Mouse (Mus musculus) heart, postnatal 10 days (tissue): ENCODE results near the gene Ivl. TPM values are rescaled to one million over a fixed set of nuclear protein-coding genes. Genes with fewer than 3 reads are reported as not detected.

ENCODE experiments used
- DNase-seq, 2 experiments: peaks; one replicate each; pipeline ENCODE4 v3.0.0; 2021
- intact Hi-C: fragments of 180-260 bp; cut with DNase I; formaldehyde crosslinking; loops from one replicate; pipeline ENCODE4 v1.15.1; 2025
- total RNA-seq, 2 experiments: library from RNA; stranded (reverse); gene quantifications; 2 replicates each; pipeline ENCODE4 v1.2.3; 2021

Gene Ivl
- total RNA-seq: not detected

- intact Hi-C loops: no loop called here
- DNase-seq: no peak
These were observed at the start of gene Ivl for GRCm38 (mm10) chr3:92573449-92574041. TSS of gene Ivl (minus strand) at chr3:92573735.

GRCm38 (mm10) chr3:92621560-92621959 is 48.0 kb upstream of the Ivl start, which contains the start of gene Lce6a:
TSS of gene Lce6a (minus strand) at chr3:92621660.
- intact Hi-C loops: no loop called here
- DNase-seq: no peak

GRCm38 (mm10) chr3:92609804-92610203 is 36.3 kb upstream of the Ivl start:
- intact Hi-C loops: no loop called here
- DNase-seq: no peak

- no peak for DNase-seq
- intact Hi-C loops: no loop called here
These were observed 33.9 kb upstream of the Ivl start, which contains the start of gene 2210017I01Rik for GRCm38 (mm10) chr3:92607392-92607791. TSS of gene 2210017I01Rik (minus strand) at chr3:92607492.

- intact Hi-C loops: loop anchor here (5.0 kb wide), 1 partner anchor 450 kb away; no protein-coding TSS in a partner anchor
- DNase-seq: no peak
These were observed 28.6 kb upstream of the Ivl start for GRCm38 (mm10) chr3:92602169-92602568.

- intact Hi-C loops: loop anchor here (5.0 kb wide), 1 partner anchor 448 kb away; no protein-coding TSS in a partner anchor
- no peak for DNase-seq
These were observed 26.9 kb upstream of the Ivl start for GRCm38 (mm10) chr3:92600456-92600855.

GRCm38 (mm10) chr3:92599973-92600372 is 26.4 kb upstream of the Ivl start:
- intact Hi-C loops: loop anchor here (5.0 kb wide), 1 partner anchor 448 kb away; no protein-coding TSS in a partner anchor
- no peak for DNase-seq

- intact Hi-C loops: no loop called here
- DNase-seq: no peak
These were observed 24.9 kb upstream of the Ivl start for GRCm38 (mm10) chr3:92598429-92598828.

- intact Hi-C loops: no loop called here
- DNase-seq: no peak
These were observed 15.3 kb upstream of the Ivl start, which contains the start of gene Smcp for GRCm38 (mm10) chr3:92588858-92589257. TSS of gene Smcp (minus strand) at chr3:92588997.

- no peak for DNase-seq
- intact Hi-C loops: no loop called here
These were observed 13.7 kb upstream of the Ivl start for GRCm38 (mm10) chr3:92587190-92587589.

GRCm38 (mm10) chr3:92585055-92585454 is 11.5 kb upstream of the Ivl start:
- intact Hi-C loops: no loop called here
- DNase-seq: no peak

- DNase-seq: no peak
- intact Hi-C loops: no loop called here
These were observed 9.8 kb upstream of the Ivl start for GRCm38 (mm10) chr3:92583164-92583826.

GRCm38 (mm10) chr3:92579508-92579907 is 6.0 kb upstream of the Ivl start:
- no peak for DNase-seq
- intact Hi-C loops: no loop called here

- no peak for DNase-seq
- intact Hi-C loops: no loop called here
These were observed 5.3 kb upstream of the Ivl start for GRCm38 (mm10) chr3:92578652-92579413.

GRCm38 (mm10) chr3:92572514-92573155 is 900 bp downstream of the Ivl start:
- intact Hi-C loops: no loop called here
- DNase-seq: no peak

GRCm38 (mm10) chr3:92568752-92569151 is 4.8 kb downstream of the Ivl start:
- no peak for DNase-seq
- intact Hi-C loops: no loop called here

GRCm38 (mm10) chr3:92565418-92565817 is 8.1 kb downstream of the Ivl start:
- intact Hi-C loops: no loop called here
- DNase-seq: no peak

GRCm38 (mm10) chr3:92534411-92534810 is 39.1 kb downstream of the Ivl start, which contains the start of gene 2310046K23Rik:
TSS of gene 2310046K23Rik (minus strand) at chr3:92534511.
- intact Hi-C loops: no loop called here
- no peak for DNase-seq
